Mouse (Mus musculus) heart, embryonic 12.5 days (tissue): ENCODE data around the gene Hepacam. TPM values are rescaled to one million over a fixed set of nuclear protein-coding genes. Genes with fewer than 3 reads are reported as not detected.

Experiments
- ATAC-seq: fragments of 200-750 bp; cut with Nextera tagmentation; 2 replicates; pipeline ENCODE4 v1.8.0; 2017; ENCODE audit warnings: moderate TSS enrichment, moderate library complexity; ENCODE audit not compliant: insufficient number of reproducible peaks, low FRiP score
- H3K27ac ChIP-seq: fragments of 300-500 bp; sonication (generic); 2 replicates; pipeline ENCODE4 v1.5.1; 2016; ENCODE audit warnings: mild to moderate bottlenecking, moderate library complexity; ENCODE audit not compliant: poor library complexity, severe bottlenecking
- H3K27me3 ChIP-seq: fragments of 300-500 bp; sonication (generic); replicated peaks from 2 replicates; pipeline ENCODE4 v1.6.1; 2016; ENCODE audit warnings: mild to moderate bottlenecking, moderate library complexity
- H3K36me3 ChIP-seq: fragments of 300-500 bp; sonication (generic); 2 replicates; pipeline ENCODE4 v1.6.1; 2016; ENCODE audit warnings: mild to moderate bottlenecking, moderate library complexity
- H3K4me1 ChIP-seq: fragments of 300-500 bp; sonication (generic); replicated peaks from 2 replicates; pipeline ENCODE4 v1.6.1; 2016; ENCODE audit warnings: mild to moderate bottlenecking
- H3K4me2 ChIP-seq: fragments of 300-500 bp; sonication (generic); 2 replicates; pipeline ENCODE4 v1.6.1; 2016; ENCODE audit warnings: mild to moderate bottlenecking, moderate library complexity
- H3K4me3 ChIP-seq: fragments of 300-500 bp; sonication (generic); 2 replicates; pipeline ENCODE4 v1.5.1; 2016; ENCODE audit warnings: mild to moderate bottlenecking
- H3K9ac ChIP-seq: fragments of 300-500 bp; sonication (generic); 2 replicates; pipeline ENCODE4 v1.6.1; 2016; ENCODE audit warnings: mild to moderate bottlenecking, moderate library complexity
- H3K9me3 ChIP-seq: fragments of 300-500 bp; sonication (generic); replicated peaks from 2 replicates; pipeline ENCODE4 v1.6.1; 2016; ENCODE audit warnings: mild to moderate bottlenecking, moderate library complexity
- WGBS: fragments of 180-500 bp; shearing (Covaris S2); methylation state at CpG from one replicate; pipeline ENCODE4 v1.1.7; 2016; 5-methylcytosine and 5-hydroxymethylcytosine counted together
- polyA plus RNA-seq: library from polyadenylated mRNA; unstranded; fragments of >200 nt; fragmentation: Nextera tagmentation; extraction: Ambion mirVana; gene quantifications from 2 replicates; pipeline ENCODE4 v1.2.1, GENCODE M21; 2016

Gene Hepacam
- polyA plus RNA-seq, 1 experiment from 2014 or later, result not detected

DNA sequence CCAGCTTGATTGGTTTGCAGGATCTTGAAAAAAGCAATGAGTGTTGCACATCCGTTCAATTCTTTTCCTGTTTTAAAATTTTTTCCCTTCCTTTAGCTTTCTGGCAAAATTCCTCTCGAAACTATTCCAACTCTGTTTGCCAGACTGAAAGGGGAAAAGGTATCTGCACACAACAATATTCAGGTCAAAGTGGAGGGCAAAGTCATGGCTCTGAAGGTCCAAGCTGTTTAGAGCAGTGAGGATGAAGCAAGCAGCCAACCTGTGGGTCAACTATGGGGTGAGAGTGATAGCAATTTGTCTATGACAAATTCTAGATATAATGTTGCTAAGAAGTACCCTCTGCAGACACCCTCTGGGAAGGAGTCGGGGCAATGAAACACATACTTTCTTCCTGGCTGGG, 47.5 kb downstream of the Hepacam start:
- WGBS, result 78% methylated on average over 3 of the region's 3 CpGs
- no peak overlapping the region for H3K4me3 ChIP-seq
- H3K36me3 ChIP-seq, result no peaks in the 10 kb centered on the region
- no peak for ATAC-seq
- no peak overlapping the region for H3K27ac ChIP-seq
- no peak overlapping the region for H3K9ac ChIP-seq
- 0 out of 2 replicates have a peak, but pooled peaks cover 3% of the 10 kb centered on the region for H3K27me3 ChIP-seq
- H3K9me3 ChIP-seq, result no peaks in the 10 kb centered on the region
- no peak overlapping the region for H3K4me2 ChIP-seq
- peaks cover 15% of the 10 kb centered on the region for H3K4me1 ChIP-seq

DNA sequence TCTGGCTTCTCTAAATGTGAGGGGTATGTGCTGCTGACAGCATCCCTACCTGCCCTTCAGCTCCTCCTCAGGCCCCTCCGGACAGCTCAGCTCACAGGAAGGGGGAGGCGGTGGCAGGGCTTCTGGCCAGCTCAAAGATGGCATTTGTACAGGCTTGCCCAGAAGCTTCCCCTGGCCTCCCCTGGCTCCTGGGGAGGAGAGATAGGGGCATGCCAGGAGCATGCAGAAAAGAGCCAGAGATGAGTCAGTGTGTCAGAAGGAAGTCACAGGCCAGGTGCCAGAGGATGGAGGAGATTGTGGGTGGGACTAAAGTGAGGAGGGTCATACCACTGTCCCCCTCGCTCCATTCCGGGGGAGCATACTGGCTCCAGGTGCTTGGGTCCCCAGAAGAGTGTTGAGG, 51.6 kb downstream of the Hepacam start:
- H3K9me3 ChIP-seq, result no peaks in the 10 kb centered on the region
- H3K9ac ChIP-seq, result no peak overlapping the region
- WGBS, result 73% methylated on average over 4 of the region's 4 CpGs
- H3K27ac ChIP-seq, result no peak overlapping the region
- no peak overlapping the region for H3K4me3 ChIP-seq
- no peaks in the 10 kb centered on the region for H3K36me3 ChIP-seq
- H3K27me3 ChIP-seq, result 0 out of 2 replicates have a peak, but pooled peaks cover 5% of the 10 kb centered on the region
- H3K4me1 ChIP-seq, result peaks cover 16% of the 10 kb centered on the region; the same call in 1 of the 2 replicates
- ATAC-seq, result no peak
- H3K4me2 ChIP-seq, result no peak overlapping the region

DNA sequence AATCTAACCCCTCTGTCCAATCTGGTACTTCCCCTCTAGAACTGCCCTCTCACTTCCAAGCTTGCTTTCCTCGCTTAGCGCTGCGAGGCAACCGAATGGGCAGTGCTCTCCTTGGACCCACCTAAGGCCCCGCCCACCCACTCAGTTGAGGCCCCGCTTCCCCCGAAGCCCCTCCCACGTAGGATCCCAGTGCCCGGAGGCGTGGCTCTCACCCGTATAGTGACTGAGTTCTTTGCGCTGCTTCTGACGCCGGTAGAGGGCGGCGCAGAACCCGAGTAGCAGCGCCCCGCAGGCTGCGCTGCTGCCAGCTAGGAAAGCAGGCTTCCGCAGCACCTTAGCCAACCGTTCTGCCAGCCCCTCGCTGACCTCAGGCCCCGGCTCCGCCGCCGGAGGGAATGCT, 53.5 kb downstream of the Hepacam start:
- H3K4me3 ChIP-seq, result peak overlapping the region; percentile 36
- H3K4me1 ChIP-seq, result peaks cover 16% of the 10 kb centered on the region; the same call in 1 of the 2 replicates
- H3K27ac ChIP-seq, result no peak overlapping the region
- no peaks in the 10 kb centered on the region for H3K36me3 ChIP-seq
- peak overlapping the region; percentile 33; the same call in 1 of the 2 replicates for H3K9ac ChIP-seq
- no peaks in the 10 kb centered on the region for H3K9me3 ChIP-seq
- peak overlapping the region; percentile 68 for H3K4me2 ChIP-seq
- H3K27me3 ChIP-seq, result 0 out of 2 replicates have a peak, but pooled peaks cover 7% of the 10 kb centered on the region
- ATAC-seq, result peak; percentile 89
- under 1% methylated on average over 27 of the region's 27 CpGs for WGBS

DNA sequence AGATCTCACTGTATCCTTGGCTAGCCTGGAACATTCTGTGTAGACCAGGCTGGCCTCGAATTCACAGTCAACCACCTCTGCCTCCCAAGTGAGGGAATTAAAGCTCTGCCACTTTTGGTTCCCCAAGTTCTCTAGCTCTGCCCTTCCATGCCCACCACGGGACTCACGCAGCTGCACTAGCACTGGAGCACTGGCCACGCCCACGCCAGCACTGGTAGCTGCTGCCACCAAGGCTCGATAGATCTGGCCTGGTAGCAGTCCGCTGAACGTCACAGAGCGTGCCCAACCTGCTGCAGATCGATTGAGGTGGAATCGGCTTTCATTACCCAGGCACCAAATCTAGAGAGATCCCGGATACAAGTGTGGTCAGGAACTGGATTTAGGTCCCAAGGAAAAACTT, 54.1 kb downstream of the Hepacam start:
- H3K36me3 ChIP-seq, result no peaks in the 10 kb centered on the region
- H3K9ac ChIP-seq, result no peak overlapping the region
- 0 out of 2 replicates have a peak, but pooled peaks cover 8% of the 10 kb centered on the region for H3K27me3 ChIP-seq
- no peak for ATAC-seq
- H3K27ac ChIP-seq, result no peak overlapping the region
- no peaks in the 10 kb centered on the region for H3K9me3 ChIP-seq
- peak overlapping the region; percentile 68 for H3K4me2 ChIP-seq
- WGBS, result 26% methylated on average over 12 of the region's 12 CpGs
- H3K4me1 ChIP-seq, result peaks cover 16% of the 10 kb centered on the region; the same call in 1 of the 2 replicates
- peak overlapping the region; percentile 36; the same call in 1 of the 2 replicates for H3K4me3 ChIP-seq

DNA sequence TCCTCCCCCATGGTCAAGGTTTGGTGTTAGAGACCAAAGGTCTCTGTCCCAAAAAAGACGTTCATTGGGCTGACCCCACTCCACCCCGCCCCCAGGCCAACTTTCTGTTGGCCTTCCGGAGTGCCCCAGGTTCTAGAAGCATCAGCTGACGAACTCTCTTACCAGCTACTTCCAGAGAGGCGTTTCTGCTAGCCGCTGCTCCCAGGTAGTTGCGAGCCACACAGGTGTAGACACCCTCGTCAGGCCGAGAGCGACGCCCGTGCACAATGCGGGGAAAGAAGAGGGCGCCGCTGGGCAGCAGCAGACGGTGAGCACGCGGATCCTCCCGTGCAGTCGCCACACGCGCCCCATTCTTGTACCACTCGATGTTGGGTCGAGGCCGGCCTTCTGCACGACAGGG, 62.2 kb downstream of the Hepacam start:
- Histone ChIP-seq H3K4me2 (no peak overlapping the region), H3K4me3 (no peak overlapping the region), H3K36me3 (no peaks in the 10 kb centered on the region), H3K4me1 (peaks cover 23% of the 10 kb centered on the region), H3K9ac (no peak overlapping the region), H3K9me3 (no peaks in the 10 kb centered on the region), H3K27me3 (peaks cover 76% of the 10 kb centered on the region), H3K27ac (no peak overlapping the region)
- WGBS, result 18% methylated on average over 26 of the region's 26 CpGs
- no peak for ATAC-seq

DNA sequence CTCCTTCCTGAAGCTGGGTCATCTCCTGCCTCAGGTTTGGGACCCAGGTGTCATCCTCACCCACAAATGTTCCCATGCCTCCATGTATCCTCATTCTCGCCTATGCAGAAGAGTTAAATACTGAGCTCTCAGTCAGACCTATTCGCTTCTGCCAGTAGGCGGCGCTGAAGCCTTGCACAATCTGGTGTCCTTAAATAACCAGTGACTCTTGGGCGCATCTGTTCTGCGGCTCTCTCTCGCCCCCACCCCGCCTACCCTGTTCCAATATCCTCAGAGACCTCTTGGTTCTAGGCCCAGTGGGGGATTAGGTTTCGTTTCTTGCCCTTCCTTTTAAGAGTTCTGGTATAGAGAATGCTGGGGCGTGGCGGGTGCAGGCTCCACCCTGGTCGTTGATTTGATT, 63.4 kb downstream of the Hepacam start:
- no peaks in the 10 kb centered on the region for H3K9me3 ChIP-seq
- no peak overlapping the region for H3K9ac ChIP-seq
- WGBS, result 1% methylated on average over 12 of the region's 12 CpGs
- no peak overlapping the region for H3K27ac ChIP-seq
- peak overlapping the region; percentile 12; the same call in 1 of the 2 replicates for H3K4me3 ChIP-seq
- peaks cover 87% of the 10 kb centered on the region for H3K27me3 ChIP-seq
- peak overlapping the region; percentile 47; the same call in 1 of the 2 replicates for H3K4me2 ChIP-seq
- no peak for ATAC-seq
- H3K36me3 ChIP-seq, result no peaks in the 10 kb centered on the region
- peaks cover 24% of the 10 kb centered on the region for H3K4me1 ChIP-seq

DNA sequence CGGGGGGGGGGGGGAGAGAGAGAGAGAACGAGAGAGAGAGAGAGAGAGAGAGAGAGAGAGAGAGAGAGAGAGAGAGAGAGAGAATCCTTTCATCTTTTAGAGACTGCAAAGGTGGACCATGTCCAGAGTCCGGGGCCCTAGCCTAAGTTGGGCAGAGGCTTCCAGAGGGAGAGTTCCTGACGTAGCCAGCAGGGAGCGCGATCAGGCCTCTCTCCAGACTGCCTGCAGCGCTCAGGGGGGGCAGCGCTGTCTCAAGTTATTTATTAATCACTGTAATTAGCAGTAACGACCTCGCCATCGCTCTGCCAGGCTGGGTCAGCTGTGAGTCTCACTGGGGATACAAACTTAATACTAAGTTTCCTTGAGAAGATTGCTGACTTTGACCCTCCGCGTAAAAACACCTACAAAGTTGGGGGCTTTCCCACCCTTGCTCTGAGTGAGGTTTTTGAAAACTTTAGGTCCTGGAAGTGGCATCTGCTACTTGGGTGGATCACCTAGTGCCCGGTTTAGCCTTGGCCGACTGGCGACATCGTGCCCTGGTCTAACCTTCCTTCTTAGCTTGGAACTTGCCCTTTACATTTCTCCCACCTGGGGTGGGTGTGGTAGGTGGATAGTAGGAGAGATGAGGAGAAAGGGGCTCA, 65.0 kb downstream of the Hepacam start:
- Histone ChIP-seq H3K9ac (no peak overlapping the region), H3K4me2 (peak overlapping the region; percentile 68), H3K4me1 (peaks cover 24% of the 10 kb centered on the region), H3K36me3 (no peaks in the 10 kb centered on the region), H3K4me3 (peak overlapping the region; percentile 39), H3K27me3 (peaks cover 83% of the 10 kb centered on the region), H3K27ac (no peak overlapping the region), H3K9me3 (no peaks in the 10 kb centered on the region)
- WGBS, result 3% methylated on average over 16 of the region's 17 CpGs
- no peak for ATAC-seq

DNA sequence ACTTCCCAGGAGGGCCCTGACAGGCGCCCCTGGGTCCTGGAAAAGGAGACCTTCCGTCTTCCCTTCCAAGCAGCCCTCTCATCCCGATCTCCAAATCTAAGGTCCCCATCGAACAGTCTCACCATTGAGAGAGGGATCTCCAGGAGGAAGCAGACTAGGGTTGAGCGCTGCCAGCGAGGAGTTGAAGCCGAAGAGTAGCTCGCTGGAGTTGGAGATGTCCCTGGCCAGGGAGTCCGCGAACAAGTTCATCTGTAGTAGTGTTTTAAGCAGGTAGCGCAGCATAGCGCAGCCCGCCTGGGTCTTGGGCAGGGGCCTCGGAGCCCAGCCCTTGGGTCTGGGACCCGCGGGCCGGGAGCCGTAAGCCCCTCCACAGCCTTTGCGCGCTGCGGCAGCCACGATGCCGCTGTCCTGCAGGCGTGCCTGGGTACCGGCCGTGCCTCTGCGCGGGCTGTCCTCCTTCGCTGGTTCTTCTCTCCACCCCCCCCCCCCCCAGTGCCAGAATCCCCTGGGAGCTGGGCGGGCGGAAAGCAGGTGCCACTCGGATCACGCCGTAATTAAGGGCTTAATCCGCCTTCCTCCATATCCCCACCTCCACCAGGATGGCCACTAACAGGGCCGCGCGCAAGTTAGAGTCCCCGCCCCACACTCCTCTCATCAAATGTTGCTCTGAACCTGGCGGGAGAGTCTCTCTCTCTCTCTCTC, 65.7 kb downstream of the Hepacam start, which contains the start of gene Robo3:
Gene Robo3, minus strand, starts transcription at position 527 of the 702 bp plus-strand sequence.
- H3K27ac ChIP-seq, result no peak within 1 kb of the TSS
- peak within 1 kb of the TSS; percentile 68 for H3K4me2 ChIP-seq
- H3K4me1 ChIP-seq, result peaks cover 24% of the 10 kb centered on the region
- peak within 1 kb of the TSS; percentile 39 for H3K4me3 ChIP-seq
- no peak within 1 kb of the TSS for H3K9ac ChIP-seq
- under 1% methylated on average over 39 of the region's 40 CpGs for WGBS
- H3K9me3 ChIP-seq, result no peaks in the 10 kb centered on the region
- H3K27me3 ChIP-seq, result peaks cover 81% of the 10 kb centered on the region
- ATAC-seq, result no peak; the same call in 1 of the 2 replicates
- no peaks in the 10 kb centered on the region for H3K36me3 ChIP-seq

DNA sequence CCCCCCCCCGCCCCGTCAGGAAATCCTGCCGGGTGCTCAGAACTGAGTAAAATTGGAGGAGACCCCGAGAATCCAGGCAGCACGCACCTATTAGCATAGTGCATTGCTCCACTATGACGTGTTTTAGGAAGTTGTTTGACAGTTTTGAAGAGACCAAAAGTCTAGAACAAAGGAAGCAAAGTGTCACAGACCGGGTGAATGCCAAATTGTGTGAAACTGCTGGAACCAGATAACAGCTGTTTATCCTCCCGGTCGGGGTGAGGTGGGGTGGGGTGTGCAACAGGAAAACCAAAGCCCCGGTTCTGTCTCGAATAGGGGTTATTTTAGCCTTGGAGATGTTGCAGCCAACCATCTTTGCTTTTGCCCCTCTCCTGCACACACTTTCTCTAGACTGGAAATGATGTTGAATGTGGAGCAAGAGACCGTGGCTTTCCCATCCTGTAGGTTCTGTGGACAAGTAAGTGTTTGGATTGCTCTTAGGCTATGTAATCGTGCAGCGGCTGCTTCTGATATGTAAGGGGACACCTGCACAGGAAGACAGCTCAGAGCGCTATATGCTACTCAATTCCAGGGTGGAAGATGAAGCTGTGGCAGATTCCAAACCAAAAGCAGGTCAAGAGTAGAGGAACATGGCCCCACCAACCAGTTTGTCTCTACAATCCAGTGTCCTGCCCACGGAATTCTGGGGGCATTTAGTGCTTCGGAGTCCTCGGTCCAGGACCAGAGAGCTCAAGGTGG, 66.8 kb downstream of the Hepacam start:
- Histone ChIP-seq H3K9ac (no peak overlapping the region), H3K27ac (no peak overlapping the region), H3K27me3 (peaks cover 77% of the 10 kb centered on the region), H3K4me2 (peak overlapping the region; percentile 68), H3K36me3 (no peaks in the 10 kb centered on the region), H3K4me1 (peaks cover 28% of the 10 kb centered on the region), H3K4me3 (0 out of 2 replicates have a peak overlapping the region, but pooled peaks have one; percentile 39), H3K9me3 (no peaks in the 10 kb centered on the region)
- ATAC-seq, result no peak
- 2% methylated on average over 18 of the region's 18 CpGs for WGBS

DNA sequence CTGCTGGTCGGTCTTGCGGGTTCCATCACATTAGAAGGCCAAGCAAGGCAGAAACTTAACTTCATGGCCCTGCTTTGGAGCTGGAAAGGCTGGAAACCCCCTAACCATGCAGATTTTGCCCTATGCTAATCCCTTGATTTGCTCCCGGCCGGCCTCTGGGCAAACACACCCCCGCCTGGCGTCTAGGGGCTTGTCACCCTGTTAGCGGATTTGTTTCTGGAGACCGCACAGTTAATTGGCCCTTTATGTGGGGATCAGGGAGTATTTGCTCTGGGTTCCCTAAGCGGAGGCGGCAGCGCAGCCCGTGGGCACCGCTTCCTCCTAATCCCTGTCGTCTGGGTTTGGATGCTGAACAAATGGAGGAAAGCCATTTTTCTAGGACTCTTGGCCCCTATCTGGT, 67.8 kb downstream of the Hepacam start:
- Histone ChIP-seq H3K4me1 (peaks cover 28% of the 10 kb centered on the region), H3K9me3 (no peaks in the 10 kb centered on the region), H3K4me2 (no peak overlapping the region), H3K27ac (no peak overlapping the region), H3K27me3 (peaks cover 67% of the 10 kb centered on the region), H3K4me3 (no peak overlapping the region), H3K36me3 (no peaks in the 10 kb centered on the region), H3K9ac (no peak overlapping the region)
- ATAC-seq, result no peak
- 1% methylated on average over 14 of the region's 14 CpGs for WGBS

DNA sequence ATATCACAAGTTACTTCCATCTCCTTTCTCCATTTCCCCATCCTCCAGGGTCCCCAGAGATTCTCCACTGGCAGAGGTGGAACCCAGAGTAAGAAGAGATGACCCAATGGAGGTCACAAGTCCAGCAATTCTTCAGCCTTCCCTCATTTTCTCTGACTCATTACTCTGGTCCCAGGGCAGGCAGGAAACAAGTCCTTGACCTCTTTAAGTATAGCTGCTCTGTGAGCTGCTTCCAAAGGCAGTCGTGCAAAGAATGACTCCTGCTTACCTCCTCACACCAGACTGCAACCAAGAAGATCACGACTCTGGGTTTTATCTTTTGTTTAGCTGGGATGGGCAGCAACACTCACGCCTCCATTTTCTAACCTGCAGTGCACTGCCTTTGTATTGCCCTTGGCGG, 68.5 kb downstream of the Hepacam start:
- no peak overlapping the region for H3K4me2 ChIP-seq
- no peak overlapping the region for H3K9ac ChIP-seq
- WGBS, result 15% methylated on average over 4 of the region's 4 CpGs
- ATAC-seq, result no peak
- peaks cover 61% of the 10 kb centered on the region for H3K27me3 ChIP-seq
- H3K4me3 ChIP-seq, result no peak overlapping the region
- no peak overlapping the region for H3K27ac ChIP-seq
- no peaks in the 10 kb centered on the region for H3K9me3 ChIP-seq
- no peaks in the 10 kb centered on the region for H3K36me3 ChIP-seq
- H3K4me1 ChIP-seq, result peaks cover 28% of the 10 kb centered on the region
